Mouse (Mus musculus) cerebellum, adult 11 months (tissue): ENCODE results near the gene Ercc8.

ENCODE experiments used
- DNase-seq: peaks from one replicate; pipeline ENCODE4 v3.0.0; 2022

The Ercc8 gene

DNA sequence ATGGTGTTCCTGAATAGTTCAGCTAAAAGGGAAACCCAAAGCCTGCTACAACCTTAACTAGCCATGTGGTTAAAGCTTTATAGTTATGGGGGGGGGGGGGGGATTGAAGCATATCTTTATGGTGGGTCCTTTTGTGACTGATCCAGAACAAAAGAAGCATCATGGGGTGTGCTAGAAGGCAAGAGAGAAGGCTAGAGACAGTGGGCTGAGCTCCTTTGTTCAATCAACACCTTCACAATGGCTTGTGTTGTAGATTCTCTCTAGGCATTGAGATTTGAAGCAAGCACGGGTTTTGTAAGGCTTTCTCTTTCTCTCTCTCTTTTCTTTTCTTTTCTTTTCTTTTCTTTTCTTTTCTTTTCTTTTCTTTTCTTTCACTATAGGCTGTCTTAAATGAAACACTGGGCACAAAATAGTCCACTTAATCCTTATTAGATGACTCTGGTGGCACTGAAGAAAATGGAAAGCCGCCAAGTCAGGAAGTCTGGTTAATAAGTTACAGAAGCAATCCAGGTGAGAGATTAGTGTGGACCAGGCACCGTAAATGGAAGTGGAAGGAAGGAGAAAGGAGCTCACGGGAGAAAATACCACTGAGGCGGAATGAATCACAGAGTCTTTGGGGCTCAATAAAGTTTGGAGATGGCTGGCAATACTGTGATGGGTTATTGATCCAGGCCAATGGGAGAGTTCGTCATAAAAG, 71.3 kb downstream of the Ercc8 start:
- no peak for DNase-seq

DNA sequence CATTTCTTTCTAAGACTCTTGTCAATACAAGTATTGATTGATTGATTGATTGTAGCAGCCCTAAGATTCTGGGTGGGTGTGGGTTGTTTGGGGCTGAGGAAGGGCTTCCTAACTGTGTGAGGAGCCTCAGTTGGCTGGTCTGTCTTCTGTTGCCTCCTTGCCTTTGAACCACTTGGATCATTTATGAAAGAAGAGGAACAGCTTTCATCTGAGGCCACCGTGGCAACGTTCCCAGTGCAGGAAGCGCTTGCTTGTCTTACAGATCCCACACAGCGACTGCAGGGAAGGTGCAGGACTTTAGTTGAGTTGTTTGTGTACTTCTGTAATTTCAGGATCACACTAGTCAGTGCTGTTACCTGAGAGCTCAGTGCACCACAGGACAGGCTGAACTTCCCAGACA, 81.5 kb downstream of the Ercc8 start:
- DNase-seq = peak; percentile 12

- no peak for DNase-seq
Measured at GRCm38 (mm10) chr13:108241715-108242114, 83.2 kb downstream of the Ercc8 start.
